Mouse (Mus musculus): ENCODE measurements around the gene Usp2. TPM values are rescaled to one million over a fixed set of nuclear protein-coding genes. Genes with fewer than 3 reads are reported as not detected.

Gene Usp2
- total RNA-seq, 2 experiments from 2014 or later, result 30.2 to 31.9 TPM

- DNase-seq, result no peak
- intact Hi-C loops (cut with DNase I), result no loop called here
These were observed 71.0 kb downstream of the Usp2 start for GRCm38 (mm10) chr9:44137846-44138245.

GRCm38 (mm10) chr9:44141951-44142350, 75.1 kb downstream of the Usp2 start:
- intact Hi-C loops (cut with DNase I), result no loop called here
- no peak for DNase-seq

GRCm38 (mm10) chr9:44143421-44143820, 76.6 kb downstream of the Usp2 start:
- no peak for DNase-seq
- intact Hi-C loops (cut with DNase I), result no loop called here

GRCm38 (mm10) chr9:44144023-44144717, 77.3 kb downstream of the Usp2 start:
- no peak for DNase-seq
- intact Hi-C loops (cut with DNase I), result no loop called here

GRCm38 (mm10) chr9:44144718-44145060, 77.9 kb downstream of the Usp2 start:
- intact Hi-C loops (cut with DNase I), result no loop called here
- peak; percentile 21 for DNase-seq

Other genes with a start within 250 kb of the Usp2 start
- gene Thy1, start 23.6 kb upstream of the Usp2 start, total RNA-seq (2021), result 100 to 1,000 TPM; 130 to 177 TPM
- gene Mfrp, start 34.7 kb downstream of the Usp2 start, total RNA-seq (2021), result not detected
- gene C1qtnf5, start 40.2 kb downstream of the Usp2 start, total RNA-seq (2021), result 10 to 100 TPM in 1 of 2 experiments, 1 to 10 TPM in 1; 5.3 to 10.6 TPM
- gene Gm49380, start 46.5 kb downstream of the Usp2 start, total RNA-seq (2021), result under 1 TPM in 1 of 2 experiments, not detected in 1; 0.44 TPM
- gene Rnf26, start 46.5 kb downstream of the Usp2 start, total RNA-seq (2021), result 10 to 100 TPM; 31.1 to 33.1 TPM
- gene Mcam, start 67.4 kb downstream of the Usp2 start, total RNA-seq (2021), result 10 to 100 TPM; 13.7 to 16.9 TPM
- 10 to 100 TPM; 58.4 to 62.4 TPM for gene Cbl, start 167.0 kb downstream of the Usp2 start, total RNA-seq (2021)
- gene Ccdc153, start 173.7 kb downstream of the Usp2 start, total RNA-seq (2021), result 1 to 10 TPM; 3.5 to 4.6 TPM
- gene Pdzd3, start 184.4 kb downstream of the Usp2 start, total RNA-seq (2021), result under 1 TPM; 0.40 to 0.72 TPM
- gene Nlrx1, start 201.6 kb downstream of the Usp2 start, total RNA-seq (2021), result 1 to 10 TPM; 8.3 to 8.8 TPM
- 10 to 100 TPM; 64.0 to 71.1 TPM for gene Abcg4, start 221.6 kb downstream of the Usp2 start, total RNA-seq (2021)
- 10 to 100 TPM; 34.0 to 35.8 TPM for gene Hinfp, start 238.7 kb downstream of the Usp2 start, total RNA-seq (2021)

Data from left cerebral cortex, postnatal 4 days (tissue).